10 mouse cellular contexts compared by ENCODE assay signal in genomic region chr6:114738760-114739112, GRCm38 (mm10).
DNase-seq lines count a peak whose midpoint lies in the region; ATAC-seq and TF ChIP-seq lines count a peak whose summit lies in the region.
"Had no signal": no experiment of that assay in that cellular context is flagged by ENCODE, and none has a peak within 500 bp of the region (broad histone marks: within the 10 kb centered on the region; RNA-seq: fewer than 3 reads in every experiment).

No protein-coding gene starts in this region.

- no peak for ATAC-seq in heart, postnatal 0 days (ENCODE audit: insufficient read depth, low read depth)
- ATAC-seq in embryonic facial prominence, embryonic 12.5 days (ENCODE audit: insufficient number of reproducible peaks, insufficient read depth, low FRiP score, low TSS enrichment), result no peak
- ATAC-seq in hindbrain, embryonic 11.5 days (ENCODE audit: low FRiP score), result no peak
- 0 out of 2 replicates have a peak, but pooled peaks have one; percentile 38 for ATAC-seq in midbrain, embryonic 12.5 days (ENCODE audit: low FRiP score, low read depth)
- ATAC-seq: activated CD4-positive, CD25-positive, alpha-beta regulatory T cell, adult 4 months had no signal

- TF ChIP-seq EP300 in heart, postnatal 0 days (IDR thresholded peaks at IDR 0.05; ENCODE audit: low read depth), result no peak

- peaks cover 4% of the 10 kb centered on the region; the same call in 1 of the 2 replicates for H3K36me3 ChIP-seq in heart, postnatal 0 days (replicated peaks; ENCODE audit: control insufficient read depth, insufficient read depth, low read length)
- peaks cover 4% of the 10 kb centered on the region; the same call in 1 of the 2 replicates for H3K36me3 ChIP-seq in embryonic facial prominence, embryonic 12.5 days
- H3K36me3 ChIP-seq in hindbrain, embryonic 11.5 days (ENCODE audit: control insufficient read depth, insufficient read depth, low read length), result no peaks in the 10 kb centered on the region
- H3K36me3 ChIP-seq in midbrain, embryonic 12.5 days, result peaks cover 4% of the 10 kb centered on the region; the same call in 1 of the 2 replicates

- H3K4me2 ChIP-seq in heart, postnatal 0 days (ENCODE audit: low read depth, low read length), result peak overlapping the region; percentile 65; the same call in 1 of the 2 replicates
- 0 out of 2 replicates have a peak overlapping the region, but pooled peaks have one; percentile 60 for H3K4me2 ChIP-seq in embryonic facial prominence, embryonic 12.5 days (replicated peaks)
- peak overlapping the region; percentile 60; the same call in 1 of the 2 replicates for H3K4me2 ChIP-seq in hindbrain, embryonic 11.5 days (replicated peaks; ENCODE audit: low read depth, low read length)
- H3K4me2 ChIP-seq in midbrain, embryonic 12.5 days (replicated peaks), result peak overlapping the region; percentile 61

- no peak for TF ChIP-seq CTCF in heart, postnatal 0 days (IDR thresholded peaks at IDR 0.05; ENCODE audit: low read depth)

- no peak overlapping the region for H3K27ac ChIP-seq in heart, postnatal 0 days (ENCODE audit: low read depth)
- no peak overlapping the region for H3K27ac ChIP-seq in embryonic facial prominence, embryonic 12.5 days
- H3K27ac ChIP-seq in hindbrain, embryonic 11.5 days (ENCODE audit: low read depth, low read length), result no peak overlapping the region
- H3K27ac ChIP-seq in midbrain, embryonic 12.5 days (replicated peaks), result no peak overlapping the region
- H3K27ac ChIP-seq: left cerebral cortex, adult 2 months had no signal

- no peaks in the 10 kb centered on the region for H3K9me3 ChIP-seq in heart, postnatal 0 days (replicated peaks; ENCODE audit: control insufficient read depth, low read length)
- no peaks in the 10 kb centered on the region for H3K9me3 ChIP-seq in embryonic facial prominence, embryonic 12.5 days
- no peaks in the 10 kb centered on the region for H3K9me3 ChIP-seq in hindbrain, embryonic 11.5 days (ENCODE audit: control insufficient read depth, low read length)
- 0 out of 2 replicates have a peak, but pooled peaks cover 3% of the 10 kb centered on the region for H3K9me3 ChIP-seq in midbrain, embryonic 12.5 days

- 85% methylated on average over 4 of the region's 4 CpGs for WGBS in heart, postnatal 0 days
- 86% methylated on average over 4 of the region's 4 CpGs for WGBS in embryonic facial prominence, embryonic 12.5 days
- 78% methylated on average over 4 of the region's 4 CpGs for WGBS in hindbrain, embryonic 11.5 days
- WGBS in midbrain, embryonic 12.5 days, result 76% methylated on average over 4 of the region's 4 CpGs

- no peak for DNase-seq in heart, postnatal 0 days (ENCODE audit: low spot score)
- no peak for DNase-seq in heart, postnatal 25 days (ENCODE audit: low spot score)
- DNase-seq in hindbrain, embryonic 11.5 days (ENCODE audit: low spot score), result no peak
- DNase-seq in thymus, postnatal 10 days (ENCODE audit: low spot score in 2 of 2), result no peak
- DNase-seq in left cerebral cortex, adult 18-20 months (ENCODE audit: low spot score in 2 of 2), result no peak
- DNase-seq in testis, postnatal 10 days (ENCODE audit: low spot score), result no peak

- H3K9ac ChIP-seq in heart, postnatal 0 days (replicated peaks; ENCODE audit: low read depth, low read length), result no peak overlapping the region
- H3K9ac ChIP-seq in embryonic facial prominence, embryonic 12.5 days, result peak overlapping the region; percentile 57; the same call in 1 of the 2 replicates
- peak overlapping the region; percentile 77 for H3K9ac ChIP-seq in hindbrain, embryonic 11.5 days (ENCODE audit: low read depth, low read length)
- H3K9ac ChIP-seq in midbrain, embryonic 12.5 days (replicated peaks), result peak overlapping the region; percentile 73

- H3K27me3 ChIP-seq in heart, postnatal 0 days (ENCODE audit: control insufficient read depth, insufficient read depth, low read length), result no peaks in the 10 kb centered on the region
- H3K27me3 ChIP-seq in embryonic facial prominence, embryonic 12.5 days, result no peaks in the 10 kb centered on the region
- H3K27me3 ChIP-seq in hindbrain, embryonic 11.5 days (ENCODE audit: control insufficient read depth, insufficient read depth, low read length), result no peaks in the 10 kb centered on the region
- peaks cover 9% of the 10 kb centered on the region for H3K27me3 ChIP-seq in midbrain, embryonic 12.5 days

- intact Hi-C loops in heart, postnatal 25 days (cut with DNase I), result no loop called here

- 0 out of 2 replicates have a peak, but pooled peaks cover 3% of the 10 kb centered on the region for H3K4me1 ChIP-seq in heart, postnatal 0 days (ENCODE audit: control insufficient read depth, insufficient read depth)
- H3K4me1 ChIP-seq in embryonic facial prominence, embryonic 12.5 days, result peaks cover 13% of the 10 kb centered on the region
- H3K4me1 ChIP-seq in hindbrain, embryonic 11.5 days (replicated peaks; ENCODE audit: control insufficient read depth, insufficient read depth, low read length), result peaks cover 2% of the 10 kb centered on the region; the same call in 1 of the 2 replicates
- peaks cover 14% of the 10 kb centered on the region for H3K4me1 ChIP-seq in midbrain, embryonic 12.5 days

- 0 out of 2 replicates have a peak overlapping the region, but pooled peaks have one; percentile 35 for H3K4me3 ChIP-seq in heart, postnatal 0 days (ENCODE audit: low read depth, low read length)
- H3K4me3 ChIP-seq in embryonic facial prominence, embryonic 12.5 days, result peak overlapping the region; percentile 35; the same call in 1 of the 2 replicates
- H3K4me3 ChIP-seq in hindbrain, embryonic 11.5 days (ENCODE audit: low read depth, low read length), result no peak overlapping the region; the same call in 1 of the 2 replicates
- H3K4me3 ChIP-seq in midbrain, embryonic 12.5 days, result peak overlapping the region; percentile 39
- H3K4me3 ChIP-seq: left cerebral cortex, adult 2 months had no signal
